Mouse (Mus musculus): ENCODE measurements around the gene Afm. TPM values are rescaled to one million over a fixed set of nuclear protein-coding genes. Genes with fewer than 3 reads are reported as not detected.

Afm gene
- polyA plus RNA-seq, 1 experiment from 2014 or later = not detected

DNA sequence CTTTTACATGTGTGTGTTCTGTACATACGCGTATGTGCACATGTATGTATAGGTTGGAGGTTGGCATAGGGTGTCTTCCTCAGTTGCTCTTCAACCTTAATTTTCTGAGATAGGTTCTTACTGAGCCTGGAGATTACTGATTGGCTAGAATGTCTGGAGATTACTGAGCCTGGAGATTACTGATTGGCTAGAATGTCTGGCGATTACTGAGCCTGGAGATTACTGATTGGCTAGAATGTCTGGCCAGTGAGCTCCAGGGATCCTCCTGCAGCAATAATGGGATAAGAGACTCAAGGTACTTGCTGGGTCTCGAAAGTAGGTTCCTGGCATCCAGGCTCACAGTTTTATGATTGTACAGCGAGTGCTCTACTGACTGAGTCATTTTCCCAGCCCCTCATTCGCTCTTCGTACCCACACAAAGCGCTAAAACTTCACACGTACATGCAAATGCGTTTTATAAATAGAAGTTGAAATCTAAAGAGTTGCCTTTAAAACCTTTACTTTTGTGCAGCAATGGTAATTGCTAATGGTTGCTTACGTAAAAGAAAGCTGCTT, 43.1 kb downstream of the Afm start:
- no peak overlapping the region for H3K27ac ChIP-seq
- H3K4me2 ChIP-seq = no peak overlapping the region
- no peaks in the 10 kb centered on the region for H3K4me1 ChIP-seq (replicated peaks)
- 95% methylated on average over 11 of the region's 11 CpGs for WGBS
- H3K4me3 ChIP-seq = no peak overlapping the region
- H3K9me3 ChIP-seq = no peaks in the 10 kb centered on the region
- H3K9ac ChIP-seq = no peak overlapping the region
- no peaks in the 10 kb centered on the region for H3K27me3 ChIP-seq
- no peaks in the 10 kb centered on the region for H3K36me3 ChIP-seq
- no peak for ATAC-seq (ENCODE audit: low FRiP score)

DNA sequence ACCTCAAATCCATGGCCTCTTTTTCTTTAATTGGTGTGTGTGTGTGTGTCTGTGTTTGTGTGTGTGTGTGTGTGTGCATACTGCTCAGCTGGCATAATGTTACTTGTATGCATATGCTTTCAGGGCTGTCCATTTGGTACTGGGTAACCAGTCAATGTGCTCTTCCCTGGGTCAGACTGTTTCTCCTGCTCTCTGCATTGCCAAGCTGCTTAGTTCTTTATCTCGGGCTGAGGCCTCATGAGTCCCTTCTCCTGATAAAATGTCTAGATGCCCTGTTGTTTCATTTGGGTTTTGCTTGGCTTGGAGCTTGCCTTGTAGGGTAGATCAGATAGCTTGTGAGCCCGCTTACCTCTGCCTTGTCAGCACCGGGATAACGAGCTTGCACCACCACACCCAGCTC, 44.1 kb downstream of the Afm start:
- 91% methylated on average over 4 of the region's 4 CpGs for WGBS
- no peak for ATAC-seq (ENCODE audit: low FRiP score)
- no peak overlapping the region for H3K27ac ChIP-seq

DNA sequence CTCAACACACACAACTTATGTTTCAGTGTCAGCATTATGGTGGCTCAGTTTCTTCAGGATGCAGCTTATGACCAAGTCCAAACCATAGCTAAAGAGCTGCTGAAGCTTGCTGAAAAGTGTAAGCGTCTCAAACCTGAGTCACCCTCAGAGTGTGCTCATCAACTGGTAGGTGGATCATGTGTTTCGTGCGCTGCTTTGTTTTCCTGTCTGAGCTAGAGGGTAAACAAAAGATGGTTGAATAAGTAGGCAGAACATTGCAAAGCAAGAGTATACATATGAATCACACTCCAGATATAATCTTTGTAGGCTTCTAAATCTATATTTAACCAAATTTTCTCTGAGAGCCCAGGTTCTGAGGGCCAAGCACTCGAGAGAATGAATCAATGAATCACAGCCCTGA, 45.4 kb downstream of the Afm start:
- Histone ChIP-seq H3K27me3 (no peaks in the 10 kb centered on the region), H3K4me2 (no peak overlapping the region), H3K4me3 (no peak overlapping the region), H3K27ac (no peak overlapping the region), H3K4me1 (replicated peaks) (no peaks in the 10 kb centered on the region), H3K9me3 (no peaks in the 10 kb centered on the region), H3K9ac (no peak overlapping the region), H3K36me3 (no peaks in the 10 kb centered on the region)
- 89% methylated on average over 4 of the region's 4 CpGs for whole genome bisulfite sequencing
- no peak for ATAC-seq (ENCODE audit: low FRiP score)

More for the DNA sequence above, 44.1 kb downstream of the Afm start:
- H3K27me3 ChIP-seq = no peaks in the 10 kb centered on the region
- H3K4me3 ChIP-seq = no peak overlapping the region
- H3K9ac ChIP-seq = no peak overlapping the region
- H3K9me3 ChIP-seq = no peaks in the 10 kb centered on the region
- no peaks in the 10 kb centered on the region for H3K4me1 ChIP-seq (replicated peaks)
- H3K36me3 ChIP-seq = no peaks in the 10 kb centered on the region
- H3K4me2 ChIP-seq = no peak overlapping the region

DNA sequence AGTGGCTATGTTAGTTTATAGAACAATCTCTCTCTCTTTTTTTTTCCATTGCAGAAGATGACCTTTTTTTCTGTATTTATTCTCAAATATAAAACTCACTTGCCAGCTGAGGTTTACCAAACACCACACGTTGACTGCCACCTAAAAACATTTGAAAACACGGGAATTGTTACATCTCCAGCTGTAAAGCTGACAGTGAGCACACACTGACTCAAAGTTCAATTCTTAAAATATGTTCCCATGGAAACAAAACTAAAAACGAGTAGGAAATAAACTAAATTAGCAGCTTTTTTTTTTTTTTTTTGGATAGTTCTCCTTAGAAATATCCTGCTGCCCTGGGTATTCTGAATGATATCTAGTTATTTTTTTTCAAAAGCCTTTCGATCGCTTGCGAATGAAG, 46.5 kb downstream of the Afm start:
- H3K4me3 ChIP-seq = no peak overlapping the region
- ATAC-seq (ENCODE audit: low FRiP score) = no peak
- WGBS = 89% methylated on average over 6 of the region's 6 CpGs
- no peaks in the 10 kb centered on the region for H3K27me3 ChIP-seq
- no peaks in the 10 kb centered on the region for H3K36me3 ChIP-seq
- H3K4me2 ChIP-seq = no peak overlapping the region
- no peak overlapping the region for H3K9ac ChIP-seq
- H3K4me1 ChIP-seq (replicated peaks) = no peaks in the 10 kb centered on the region
- H3K9me3 ChIP-seq = no peaks in the 10 kb centered on the region
- no peak overlapping the region for H3K27ac ChIP-seq

DNA sequence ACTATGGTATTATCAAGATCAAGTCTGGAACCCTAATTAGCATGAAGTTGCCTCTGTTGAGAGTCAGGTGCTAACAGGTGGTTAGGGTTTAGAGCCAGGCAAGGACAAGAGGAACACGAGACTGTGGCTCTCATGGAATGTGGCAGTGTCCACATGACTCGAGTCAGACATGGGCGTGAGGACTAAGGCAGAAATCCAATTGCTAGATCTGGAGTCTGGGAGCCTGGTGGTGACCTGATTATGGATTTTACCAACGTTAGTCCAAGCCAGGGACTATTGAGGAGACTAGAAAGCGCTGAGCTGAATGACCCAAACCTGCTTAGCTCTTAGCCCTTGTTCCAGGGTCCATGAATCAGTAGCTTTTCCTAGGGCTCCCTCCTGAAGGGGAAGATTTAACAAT, 49.1 kb downstream of the Afm start:
- H3K27me3 ChIP-seq = no peaks in the 10 kb centered on the region
- H3K4me2 ChIP-seq = no peak overlapping the region
- no peak overlapping the region for H3K27ac ChIP-seq
- no peaks in the 10 kb centered on the region for H3K9me3 ChIP-seq
- H3K36me3 ChIP-seq = no peaks in the 10 kb centered on the region
- no peak for ATAC-seq (ENCODE audit: low FRiP score)
- no peak overlapping the region for H3K9ac ChIP-seq
- peaks cover 4% of the 10 kb centered on the region; the same call in 1 of the 2 replicates for H3K4me1 ChIP-seq (replicated peaks)
- WGBS = 86% methylated on average over 5 of the region's 5 CpGs
- H3K4me3 ChIP-seq = no peak overlapping the region

DNA sequence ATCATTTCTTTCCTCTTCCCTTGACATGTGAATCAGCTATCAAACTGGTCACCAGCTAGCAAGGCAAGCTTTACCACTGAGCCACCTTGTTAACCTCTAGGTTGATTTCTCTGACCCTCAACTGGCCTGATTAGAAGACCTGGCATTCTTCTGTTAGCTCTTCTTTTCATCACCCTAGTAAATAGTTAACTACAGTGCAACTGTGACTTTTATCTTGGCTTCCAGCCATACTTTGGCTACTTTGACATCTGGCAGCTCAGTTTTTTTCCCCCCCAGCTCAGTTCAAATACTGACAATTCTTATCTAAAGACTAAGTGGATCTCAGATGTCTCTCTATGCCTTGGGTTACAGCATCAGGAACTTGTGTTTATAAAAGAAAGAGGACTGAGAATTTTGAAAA, 49.6 kb downstream of the Afm start:
- H3K4me1 ChIP-seq (replicated peaks) = peaks cover 4% of the 10 kb centered on the region; the same call in 1 of the 2 replicates
- H3K27ac ChIP-seq = no peak overlapping the region
- no peaks in the 10 kb centered on the region for H3K27me3 ChIP-seq
- H3K4me3 ChIP-seq = no peak overlapping the region
- H3K4me2 ChIP-seq = no peak overlapping the region
- H3K9ac ChIP-seq = no peak overlapping the region
- H3K9me3 ChIP-seq = no peaks in the 10 kb centered on the region
- no peak for ATAC-seq (ENCODE audit: low FRiP score)
- no peaks in the 10 kb centered on the region for H3K36me3 ChIP-seq

DNA sequence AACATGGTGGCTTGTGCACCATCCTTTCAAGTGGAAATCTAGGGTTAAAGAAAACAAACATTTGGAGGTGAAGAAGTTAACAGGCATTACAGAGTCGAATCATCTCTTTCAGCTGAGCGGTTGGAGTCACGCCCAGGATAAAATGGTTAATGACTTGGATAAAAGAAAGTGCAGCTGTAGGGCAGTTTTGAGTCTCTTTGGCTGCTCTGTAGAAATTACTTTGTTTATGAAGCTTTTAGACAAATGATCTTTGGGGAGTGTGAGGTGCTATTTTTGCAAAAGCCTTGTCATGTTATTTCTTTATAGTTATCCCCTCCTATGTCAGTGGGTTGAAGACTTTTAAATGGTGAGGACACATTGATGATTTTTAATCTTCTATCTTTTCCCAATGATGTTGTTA, 52.5 kb downstream of the Afm start:
- H3K4me3 ChIP-seq = no peak overlapping the region
- WGBS = 20% methylated on average over 3 of the region's 3 CpGs
- no peak overlapping the region for H3K4me2 ChIP-seq
- no peak overlapping the region for H3K9ac ChIP-seq
- no peaks in the 10 kb centered on the region for H3K27me3 ChIP-seq
- peaks cover 4% of the 10 kb centered on the region; the same call in 1 of the 2 replicates for H3K4me1 ChIP-seq (replicated peaks)
- ATAC-seq (ENCODE audit: low FRiP score) = no peak
- no peak overlapping the region for H3K27ac ChIP-seq
- no peaks in the 10 kb centered on the region for H3K36me3 ChIP-seq
- no peaks in the 10 kb centered on the region for H3K9me3 ChIP-seq

DNA sequence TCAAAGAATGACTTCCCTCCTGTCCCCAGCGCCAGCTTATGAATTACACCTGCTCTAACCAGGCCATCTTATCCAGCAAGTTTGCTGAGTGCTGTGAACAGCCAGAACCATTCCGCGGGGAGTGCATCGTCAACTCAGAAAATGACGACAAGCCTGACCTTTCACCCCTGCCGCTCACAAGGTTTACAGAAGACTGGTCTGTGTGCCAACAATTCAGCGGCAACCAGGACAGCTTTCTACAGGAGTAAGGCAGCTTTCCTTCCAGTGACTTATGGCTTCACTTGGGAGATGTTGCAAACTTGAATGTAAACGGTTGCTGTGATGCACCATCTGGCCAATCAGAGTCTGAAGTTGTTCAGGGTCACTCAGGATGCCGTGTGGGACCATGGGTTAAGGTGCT, 59.0 kb downstream of the Afm start:
- Histone ChIP-seq H3K4me1 (replicated peaks) (no peaks in the 10 kb centered on the region), H3K27ac (no peak overlapping the region), H3K9me3 (no peaks in the 10 kb centered on the region), H3K9ac (no peak overlapping the region), H3K4me3 (no peak overlapping the region), H3K4me2 (no peak overlapping the region), H3K36me3 (no peaks in the 10 kb centered on the region), H3K27me3 (no peaks in the 10 kb centered on the region)
- WGBS = 89% methylated on average over 9 of the region's 9 CpGs
- ATAC-seq (ENCODE audit: low FRiP score) = no peak

DNA sequence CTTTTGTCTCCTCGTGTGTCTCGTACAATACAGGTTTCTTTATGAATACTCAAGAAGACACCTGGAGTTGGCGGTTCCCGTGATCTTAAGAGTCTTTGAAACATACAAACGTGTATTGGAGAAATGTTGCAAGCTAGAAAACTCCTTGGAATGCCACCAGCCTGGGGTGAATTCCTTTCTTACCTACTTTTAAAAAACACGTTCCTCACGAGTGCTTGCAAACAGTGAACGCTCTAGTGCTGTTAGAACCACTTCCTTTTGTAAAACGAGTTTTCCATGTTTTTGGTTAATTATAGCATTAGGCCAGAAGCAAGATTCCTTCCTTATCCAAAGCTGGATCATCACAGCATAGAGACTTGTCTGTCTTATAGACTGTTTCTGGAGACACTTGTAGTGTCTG, 60.8 kb downstream of the Afm start:
- no peak overlapping the region for H3K27ac ChIP-seq
- no peak overlapping the region for H3K4me2 ChIP-seq
- no peaks in the 10 kb centered on the region for H3K9me3 ChIP-seq
- H3K4me1 ChIP-seq (replicated peaks) = no peaks in the 10 kb centered on the region
- no peak overlapping the region for H3K4me3 ChIP-seq
- H3K9ac ChIP-seq = no peak overlapping the region
- WGBS = 89% methylated on average over 9 of the region's 9 CpGs
- no peak for ATAC-seq (ENCODE audit: low FRiP score)
- no peaks in the 10 kb centered on the region for H3K36me3 ChIP-seq
- H3K27me3 ChIP-seq = no peaks in the 10 kb centered on the region

DNA sequence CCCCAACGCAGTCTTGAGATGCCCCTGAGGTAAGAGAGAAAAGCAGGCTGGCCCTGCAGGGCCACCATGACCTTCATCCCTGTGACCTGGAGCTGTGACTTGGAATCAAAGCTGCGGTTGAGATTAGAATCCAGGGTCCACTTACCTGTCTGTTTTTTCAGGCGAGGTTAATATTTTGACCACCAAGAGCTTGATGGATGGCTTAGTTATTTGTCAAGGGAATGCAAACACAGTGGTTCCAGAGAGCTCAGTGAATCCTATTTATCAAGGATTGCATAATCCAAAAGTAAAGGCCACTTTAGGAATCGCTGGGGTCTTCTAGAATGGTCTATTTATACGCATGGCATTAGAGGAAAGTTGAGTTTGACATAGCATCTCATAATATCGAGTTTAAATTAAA, 63.4 kb downstream of the Afm start:
- Histone ChIP-seq H3K4me3 (no peak overlapping the region), H3K9ac (no peak overlapping the region), H3K36me3 (no peaks in the 10 kb centered on the region), H3K9me3 (no peaks in the 10 kb centered on the region), H3K4me1 (replicated peaks) (no peaks in the 10 kb centered on the region), H3K4me2 (no peak overlapping the region), H3K27me3 (no peaks in the 10 kb centered on the region), H3K27ac (no peak overlapping the region)
- WGBS = 94% methylated on average over 6 of the region's 6 CpGs
- ATAC-seq (ENCODE audit: low FRiP score) = no peak

DNA sequence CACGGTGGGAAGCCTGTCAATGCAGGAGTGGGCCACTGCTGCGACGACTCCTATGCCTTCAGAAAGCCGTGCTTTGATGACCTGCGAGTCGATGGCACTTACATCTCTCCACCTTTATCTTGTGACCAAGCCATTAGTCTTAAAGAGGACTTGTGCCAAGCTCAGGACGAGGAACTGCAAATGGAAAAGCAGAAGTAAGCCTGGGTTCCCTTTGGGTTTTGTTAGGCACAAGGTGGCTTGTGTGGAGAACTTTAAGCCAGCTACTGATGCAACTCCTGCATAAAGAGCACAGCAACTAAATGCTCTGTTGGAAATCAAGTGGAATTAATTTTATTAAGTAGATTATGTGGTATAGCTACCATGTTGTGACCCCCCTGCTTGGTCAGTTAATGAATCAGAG, 66.1 kb downstream of the Afm start:
- H3K4me3 ChIP-seq = no peak overlapping the region
- no peaks in the 10 kb centered on the region for H3K9me3 ChIP-seq
- H3K36me3 ChIP-seq = no peaks in the 10 kb centered on the region
- no peak overlapping the region for H3K9ac ChIP-seq
- no peak overlapping the region for H3K27ac ChIP-seq
- 0 out of 2 replicates have a peak, but pooled peaks cover 2% of the 10 kb centered on the region for H3K4me1 ChIP-seq (replicated peaks)
- H3K27me3 ChIP-seq = no peaks in the 10 kb centered on the region
- ATAC-seq (ENCODE audit: low FRiP score) = no peak
- WGBS = 89% methylated on average over 7 of the region's 7 CpGs
- no peak overlapping the region for H3K4me2 ChIP-seq

DNA sequence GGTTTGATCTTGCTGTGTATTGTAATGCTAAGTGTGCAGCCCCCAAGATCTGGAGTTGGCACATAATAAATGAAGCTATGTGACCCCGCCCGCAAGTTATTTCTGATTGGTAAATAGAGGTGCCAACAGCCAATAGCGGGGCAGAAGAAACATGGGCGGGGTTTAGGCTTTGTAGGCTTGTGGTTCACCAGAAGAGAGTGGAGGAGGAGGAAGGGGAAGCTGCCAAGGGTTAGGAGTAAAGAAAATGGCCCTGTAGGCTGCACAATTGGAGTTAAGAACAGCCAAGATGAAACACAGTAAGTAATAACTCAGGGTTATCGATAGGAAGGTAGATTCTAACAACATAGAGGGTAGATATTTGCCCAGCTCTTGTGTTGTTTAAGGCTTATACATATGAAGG, 67.8 kb downstream of the Afm start:
- Histone ChIP-seq H3K4me1 (replicated peaks) (0 out of 2 replicates have a peak, but pooled peaks cover 2% of the 10 kb centered on the region), H3K4me2 (no peak overlapping the region), H3K27ac (no peak overlapping the region), H3K4me3 (no peak overlapping the region), H3K36me3 (no peaks in the 10 kb centered on the region), H3K9me3 (no peaks in the 10 kb centered on the region), H3K9ac (no peak overlapping the region), H3K27me3 (no peaks in the 10 kb centered on the region)
- ATAC-seq (ENCODE audit: low FRiP score) = no peak
- 75% methylated on average over 5 of the region's 5 CpGs for WGBS

DNA sequence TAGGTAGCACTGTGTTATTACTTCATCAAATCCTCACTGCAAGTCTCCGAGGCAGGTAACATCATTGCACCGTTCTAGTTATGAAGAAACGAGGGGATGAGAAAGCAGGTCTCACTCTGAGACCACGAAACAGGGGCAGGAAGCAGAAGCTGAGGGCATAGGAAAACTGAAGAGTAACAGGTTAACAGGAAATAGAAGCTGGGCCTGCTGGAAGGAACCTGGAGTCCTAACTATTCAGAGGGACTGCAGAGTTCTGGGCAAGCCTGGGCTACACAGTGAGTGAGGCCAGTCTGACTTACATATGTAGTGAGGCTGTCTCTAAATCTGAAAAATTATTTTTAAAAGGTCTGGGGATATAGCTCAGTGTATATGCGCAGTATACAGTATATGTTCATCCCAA, 69.4 kb downstream of the Afm start:
- ATAC-seq (ENCODE audit: low FRiP score) = no peak

More for the DNA sequence above, 69.4 kb downstream of the Afm start:
- H3K4me2 ChIP-seq = no peak overlapping the region
- H3K27me3 ChIP-seq = no peaks in the 10 kb centered on the region
- H3K36me3 ChIP-seq = no peaks in the 10 kb centered on the region
- H3K9me3 ChIP-seq = no peaks in the 10 kb centered on the region
- H3K27ac ChIP-seq = no peak overlapping the region
- 0 out of 2 replicates have a peak, but pooled peaks cover 2% of the 10 kb centered on the region for H3K4me1 ChIP-seq (replicated peaks)
- no peak overlapping the region for H3K9ac ChIP-seq
- WGBS = 94% methylated on average over 5 of the region's 5 CpGs
- no peak overlapping the region for H3K4me3 ChIP-seq

All from hindbrain, embryonic 13.5 days (tissue).